Mouse (Mus musculus) frontal cortex, postnatal 14 days (tissue): ENCODE data around the gene Slc25a17.

ENCODE experiments used
- DNase-seq, 2 experiments: peaks; one replicate each; pipeline ENCODE4 v3.0.0; 2022; ENCODE audit warnings: low spot score in 2 of 2

Slc25a17 gene

DNA sequence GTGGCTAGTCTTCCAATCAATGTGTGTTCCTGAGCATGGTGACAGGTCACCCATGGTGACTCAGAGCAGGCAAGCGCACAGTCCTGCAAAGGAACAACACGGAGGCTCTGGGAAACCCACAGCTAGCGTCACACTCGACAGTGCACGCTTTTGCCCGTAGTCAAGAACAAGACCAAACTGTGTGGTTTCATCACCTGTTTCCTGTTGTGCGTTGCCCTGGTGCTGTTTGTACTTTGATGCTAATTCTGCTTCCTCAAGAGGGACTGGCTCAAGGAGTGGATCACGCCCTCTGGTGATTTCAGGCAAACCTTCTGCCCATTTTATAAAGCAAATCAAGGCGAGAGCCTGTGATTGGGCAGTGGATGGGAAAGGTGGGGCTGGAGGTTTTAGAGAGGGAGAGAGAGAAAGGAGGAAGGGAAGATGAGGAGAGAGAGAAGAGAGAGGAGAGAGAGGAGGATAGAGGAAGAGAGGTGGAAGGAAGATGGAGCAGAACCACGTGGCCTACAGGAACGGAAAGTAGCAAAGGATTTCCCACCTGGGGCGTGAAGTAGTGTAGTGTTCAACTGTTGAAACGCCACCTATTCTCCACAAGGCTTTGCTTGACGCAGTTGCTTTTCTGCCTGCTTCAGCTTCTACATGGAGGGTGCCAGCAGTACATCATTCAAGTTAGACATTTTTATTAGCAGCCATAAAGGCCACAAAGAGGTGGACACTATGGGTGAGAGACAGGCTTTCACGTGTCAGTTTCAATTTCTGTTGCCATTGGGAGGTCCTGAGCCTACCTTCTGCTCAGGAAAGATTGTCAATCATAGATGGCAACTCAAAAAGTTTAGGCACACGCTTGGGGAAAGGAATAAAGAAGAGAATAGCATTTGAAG lies 59.2 kb downstream of the Slc25a17 start:
- DNase-seq = no peak

DNA sequence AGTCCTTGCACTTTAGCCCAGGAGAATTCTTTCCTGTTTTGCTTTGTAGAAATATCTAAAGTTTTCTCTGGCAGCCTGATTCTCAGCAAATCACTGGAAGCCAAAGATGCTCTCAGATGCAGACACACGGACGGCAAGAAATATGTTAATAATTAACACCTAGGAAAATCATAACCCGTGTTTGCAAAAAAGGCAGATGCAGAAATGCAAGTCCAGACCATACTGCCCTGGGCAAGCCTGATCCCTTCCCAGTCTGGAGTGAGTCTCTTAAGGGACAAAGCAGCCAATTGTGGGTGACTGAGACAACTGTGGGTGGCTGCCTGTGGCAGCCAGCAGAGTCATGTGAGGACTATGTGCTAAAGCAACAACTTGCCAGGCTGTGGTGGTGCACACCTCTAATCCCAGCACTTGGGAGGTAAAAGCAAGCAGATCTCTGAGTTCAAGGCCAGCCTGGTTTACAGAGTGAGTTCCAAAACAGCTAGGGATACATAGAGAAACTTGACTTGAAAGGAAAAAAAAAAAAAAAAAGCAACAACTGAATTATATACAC lies 60.0 kb downstream of the Slc25a17 start:
- no peak for DNase-seq

DNA sequence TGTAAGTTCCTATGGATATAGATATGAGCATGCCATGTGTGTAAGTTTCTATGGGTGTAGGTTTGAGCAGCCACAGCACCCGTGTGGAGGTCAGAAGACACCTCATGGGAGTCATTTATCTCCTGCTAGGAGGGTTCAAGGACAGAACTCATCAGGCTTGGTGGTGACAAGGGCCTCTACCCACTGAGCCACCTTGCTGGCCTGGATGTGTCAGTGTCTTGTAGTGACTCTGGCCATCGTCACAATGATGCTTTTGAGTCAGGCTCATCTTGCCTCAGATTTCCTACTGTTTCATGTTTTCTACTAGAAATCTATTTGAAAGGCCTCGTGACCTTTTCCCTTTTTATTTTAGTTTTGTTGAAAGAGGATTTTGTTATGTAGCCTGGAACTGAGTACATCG lies 61.1 kb downstream of the Slc25a17 start:
- no peak for DNase-seq

DNA sequence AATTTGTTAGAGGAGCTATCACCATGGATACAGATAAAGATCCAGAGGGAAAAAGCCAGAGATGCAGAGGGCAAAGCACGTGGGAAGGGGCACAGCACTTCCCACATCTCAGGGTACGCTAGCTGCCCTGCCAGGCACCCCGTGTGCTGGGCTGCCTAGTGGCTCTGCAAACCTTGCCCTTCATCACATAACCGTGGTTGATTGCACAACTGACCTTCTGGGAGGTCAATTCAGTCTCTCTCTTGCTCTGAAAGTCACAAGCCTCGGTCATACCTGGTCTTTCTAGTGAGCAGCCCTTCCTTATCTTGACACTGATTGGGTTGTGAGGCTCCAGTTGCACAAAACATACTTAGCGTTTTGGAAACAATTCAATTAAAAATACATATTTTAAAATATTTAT lies 62.4 kb downstream of the Slc25a17 start:
- no peak for DNase-seq

DNA sequence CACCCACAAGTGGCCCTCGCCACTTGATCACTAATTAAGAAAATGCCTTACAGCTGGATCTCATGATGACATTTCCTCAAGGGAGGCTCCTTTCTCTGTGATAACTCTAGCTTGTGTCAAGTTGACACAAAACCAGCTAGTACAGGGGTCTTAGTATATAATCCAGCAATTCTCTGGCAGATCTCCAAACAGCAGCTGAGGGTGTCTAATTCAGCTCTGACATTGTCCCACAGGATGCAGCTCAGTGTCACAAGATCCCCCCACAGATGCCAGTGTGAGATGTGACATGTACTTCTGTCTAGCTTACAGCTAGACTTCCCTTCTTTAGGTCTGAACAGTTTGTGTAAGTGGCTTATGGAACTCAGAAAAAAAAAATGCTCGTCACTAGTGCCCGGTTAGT lies 63.1 kb downstream of the Slc25a17 start:
- no peak for DNase-seq

DNA sequence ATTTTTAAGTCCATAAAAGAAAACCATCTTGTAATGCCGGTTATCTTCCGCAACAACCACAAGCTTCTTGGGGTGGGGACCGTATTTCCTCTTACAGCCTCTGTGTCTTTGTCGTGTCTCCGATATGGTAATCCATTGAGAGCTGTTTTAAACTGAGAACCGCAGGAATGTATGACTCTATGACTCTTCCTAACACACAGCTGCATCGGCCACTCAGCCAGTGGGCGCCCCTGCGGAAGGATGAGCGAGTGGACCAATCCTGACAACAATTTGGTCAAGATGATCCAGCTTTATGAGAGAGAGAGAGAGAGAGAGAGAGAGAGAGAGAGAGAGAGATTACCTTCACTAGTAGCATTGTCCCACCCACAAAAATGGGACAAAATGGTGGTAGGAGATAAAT lies 65.7 kb downstream of the Slc25a17 start:
- no peak for DNase-seq

DNA sequence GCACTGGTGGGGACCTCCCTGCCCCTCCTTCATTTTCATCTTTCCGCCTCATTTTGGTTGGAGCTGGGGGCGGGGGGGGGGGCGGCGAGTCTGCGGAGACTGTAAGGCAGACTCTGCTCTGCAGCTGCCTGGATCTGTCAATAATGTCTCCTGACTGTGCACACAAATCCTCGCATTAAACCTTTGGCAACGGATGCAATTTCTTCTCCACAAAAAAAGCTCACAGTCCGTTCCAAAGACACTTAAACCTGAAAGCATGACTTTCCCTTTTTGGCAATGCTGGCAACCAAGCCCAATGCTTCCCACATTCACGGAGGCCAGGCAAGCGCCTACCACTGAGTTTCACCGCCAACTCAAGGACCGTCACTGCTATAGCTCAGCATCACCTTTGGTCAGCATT lies 66.2 kb downstream of the Slc25a17 start:
- no peak for DNase-seq

DNA sequence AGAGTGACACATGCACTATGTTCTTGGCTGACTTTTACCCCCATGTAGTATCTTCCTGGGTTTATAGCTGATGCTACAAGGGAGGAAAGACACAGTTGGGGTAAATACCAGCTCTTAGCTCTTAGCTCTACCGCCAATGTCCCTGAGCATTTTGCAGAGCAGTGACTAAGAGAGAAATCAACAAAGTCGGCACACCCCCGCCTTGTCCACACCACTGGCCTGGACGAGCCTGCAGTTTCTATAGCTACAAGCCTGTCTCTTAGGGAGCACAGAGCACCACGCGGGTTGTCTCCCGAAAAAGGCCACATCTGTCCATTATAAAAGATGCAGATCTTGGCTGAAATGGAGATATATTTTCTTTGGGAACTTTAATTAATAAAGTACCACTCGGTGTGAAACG lies 69.9 kb downstream of the Slc25a17 start:
- DNase-seq = no peak

DNA sequence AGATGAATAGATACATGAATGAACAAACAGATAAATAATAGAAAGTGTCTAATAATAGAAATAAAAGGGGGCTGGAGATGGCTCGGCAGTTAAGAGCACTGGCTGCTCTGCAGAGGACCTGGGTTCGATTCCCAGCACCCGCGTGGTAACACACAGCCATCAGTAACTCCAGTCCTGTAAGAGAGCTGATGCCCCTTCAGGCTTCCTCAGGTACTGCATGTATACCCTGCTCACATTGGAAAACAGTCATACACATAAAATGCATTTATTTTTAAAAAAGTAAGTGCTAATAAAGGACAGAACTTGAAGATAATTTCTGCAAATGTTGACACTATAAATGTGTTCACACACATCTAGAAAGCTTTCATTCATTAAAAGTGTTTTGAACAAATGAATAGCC lies 70.4 kb downstream of the Slc25a17 start:
- no peak for DNase-seq

DNA sequence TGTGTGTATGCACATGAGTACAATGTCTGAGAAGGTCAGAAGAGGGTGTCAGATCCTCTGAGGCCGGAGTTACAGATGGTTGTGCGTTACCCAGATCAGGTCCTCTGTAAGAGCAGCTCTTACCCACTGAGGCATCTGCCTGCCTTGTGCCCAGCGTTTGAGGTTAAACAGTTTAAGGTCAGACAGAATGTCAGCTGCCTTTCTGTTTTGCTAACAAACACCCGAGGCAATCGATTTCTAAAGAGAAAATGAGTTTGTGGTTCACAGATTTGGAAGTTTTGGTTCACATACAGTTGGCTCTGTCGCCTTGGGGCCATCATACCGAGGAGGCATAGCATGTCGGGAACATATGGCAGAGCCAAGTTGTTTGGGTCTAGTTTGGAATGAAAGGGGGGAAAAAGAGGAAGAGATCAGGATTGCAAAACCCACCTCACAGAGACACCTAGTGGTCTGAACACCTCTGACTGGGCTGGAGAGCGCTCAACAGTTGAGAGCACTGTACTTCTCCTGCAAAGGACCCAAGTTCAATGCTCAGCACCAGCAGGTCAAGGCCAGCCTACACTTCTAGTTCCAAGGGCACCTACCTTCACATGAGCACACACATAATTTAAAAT lies 76.4 kb downstream of the Slc25a17 start:
- no peak for DNase-seq

DNA sequence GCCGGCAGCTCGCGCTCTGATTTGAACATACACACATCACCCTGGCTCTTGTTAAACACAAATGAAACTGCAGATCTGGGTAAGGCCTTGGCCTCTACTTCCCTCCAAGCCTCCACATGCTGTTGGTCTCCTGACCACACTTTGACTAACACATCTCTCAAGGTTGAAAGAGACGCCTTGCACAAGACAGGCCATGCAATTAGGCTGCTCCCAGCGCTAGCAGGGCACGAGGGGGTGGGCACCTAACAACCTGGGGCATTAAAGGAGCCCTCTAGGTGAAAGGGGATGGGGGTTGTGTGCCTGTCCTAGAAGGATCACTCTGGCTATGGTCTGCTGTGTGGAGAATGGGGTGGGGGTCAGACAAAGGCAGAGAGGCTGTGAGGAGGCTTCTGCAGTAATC lies 81.9 kb downstream of the Slc25a17 start:
- DNase-seq = no peak

DNA sequence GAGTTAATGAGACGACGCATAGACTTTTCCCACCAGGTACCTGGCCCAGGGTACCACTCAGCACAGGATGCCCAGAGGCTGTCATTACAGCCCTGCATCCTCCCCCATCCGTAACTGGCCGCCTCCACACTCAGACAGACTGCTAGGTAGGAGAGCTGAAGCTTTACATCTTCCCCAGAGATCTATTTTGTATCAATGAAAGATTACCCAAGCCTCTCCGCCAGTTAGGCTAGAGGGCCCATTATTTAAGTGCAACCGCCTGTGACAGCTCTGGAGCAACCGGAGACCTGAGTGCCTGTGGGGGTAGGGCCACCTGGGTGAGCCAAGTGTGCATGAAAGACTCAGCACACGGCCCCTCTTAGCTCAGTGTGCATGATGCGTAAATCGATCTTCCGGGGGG lies 82.7 kb downstream of the Slc25a17 start:
- no peak for DNase-seq

DNA sequence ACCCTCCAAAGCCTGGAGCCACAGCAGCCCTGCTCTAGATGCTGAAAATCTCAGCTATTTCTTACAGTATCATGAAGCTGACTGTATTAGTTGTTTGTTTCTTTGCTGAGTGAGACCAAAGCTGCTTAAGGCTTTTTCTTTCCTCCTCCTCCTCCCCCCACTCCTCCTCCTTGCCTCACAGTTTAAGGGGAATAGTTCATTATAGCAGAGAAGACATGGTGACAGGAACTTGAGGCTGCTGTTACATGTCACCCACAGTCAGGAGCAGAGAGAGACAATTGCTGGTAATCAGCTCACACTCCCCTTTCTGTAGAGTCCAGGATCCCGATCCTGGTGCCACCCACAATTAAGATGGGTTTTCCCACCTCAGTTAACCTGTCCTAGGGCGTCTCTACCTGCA lies 87.3 kb downstream of the Slc25a17 start:
- no peak for DNase-seq

DNA sequence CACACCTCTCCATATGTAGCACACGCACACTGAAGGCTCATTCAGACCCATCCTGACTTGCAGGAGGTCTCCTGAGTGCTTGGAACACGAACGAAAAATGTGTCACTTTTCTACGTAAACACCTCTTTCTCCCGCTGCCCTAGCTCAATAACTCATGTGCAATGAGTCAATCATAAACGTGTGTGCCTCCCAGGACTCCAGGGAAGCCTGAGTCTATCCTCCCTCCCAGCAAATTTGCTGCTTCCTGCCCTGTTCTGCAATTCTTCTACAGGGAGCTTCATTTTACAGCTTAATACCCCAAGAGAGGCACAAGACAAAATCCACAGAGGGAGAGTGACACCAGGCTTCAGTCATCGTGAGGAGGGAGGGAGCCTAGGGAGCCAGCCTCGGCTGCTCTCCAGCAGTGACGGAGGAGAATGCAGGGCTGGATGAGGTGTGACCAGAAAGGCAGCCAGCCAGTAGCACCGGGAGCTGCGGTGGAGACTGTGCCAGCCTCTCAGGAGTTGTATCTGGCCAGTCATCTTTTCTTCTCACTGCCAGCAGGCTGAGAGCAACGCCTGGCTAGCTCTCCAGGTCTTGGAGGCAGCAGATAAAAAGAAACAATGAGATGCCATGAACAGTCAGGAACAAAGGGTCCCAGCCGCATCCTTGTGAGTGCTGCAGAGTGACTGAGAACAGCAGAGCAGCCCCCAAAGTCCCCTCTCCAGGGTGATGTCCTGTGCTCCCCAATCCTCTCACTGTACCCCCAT lies 88.1 kb downstream of the Slc25a17 start:
- no peak for DNase-seq
